Mouse (Mus musculus): ENCODE results near the gene Rchy1.
A peak's percentile ranks its signal among the peaks of the same experiment; 100 is the strongest.

Rchy1 gene

DNA sequence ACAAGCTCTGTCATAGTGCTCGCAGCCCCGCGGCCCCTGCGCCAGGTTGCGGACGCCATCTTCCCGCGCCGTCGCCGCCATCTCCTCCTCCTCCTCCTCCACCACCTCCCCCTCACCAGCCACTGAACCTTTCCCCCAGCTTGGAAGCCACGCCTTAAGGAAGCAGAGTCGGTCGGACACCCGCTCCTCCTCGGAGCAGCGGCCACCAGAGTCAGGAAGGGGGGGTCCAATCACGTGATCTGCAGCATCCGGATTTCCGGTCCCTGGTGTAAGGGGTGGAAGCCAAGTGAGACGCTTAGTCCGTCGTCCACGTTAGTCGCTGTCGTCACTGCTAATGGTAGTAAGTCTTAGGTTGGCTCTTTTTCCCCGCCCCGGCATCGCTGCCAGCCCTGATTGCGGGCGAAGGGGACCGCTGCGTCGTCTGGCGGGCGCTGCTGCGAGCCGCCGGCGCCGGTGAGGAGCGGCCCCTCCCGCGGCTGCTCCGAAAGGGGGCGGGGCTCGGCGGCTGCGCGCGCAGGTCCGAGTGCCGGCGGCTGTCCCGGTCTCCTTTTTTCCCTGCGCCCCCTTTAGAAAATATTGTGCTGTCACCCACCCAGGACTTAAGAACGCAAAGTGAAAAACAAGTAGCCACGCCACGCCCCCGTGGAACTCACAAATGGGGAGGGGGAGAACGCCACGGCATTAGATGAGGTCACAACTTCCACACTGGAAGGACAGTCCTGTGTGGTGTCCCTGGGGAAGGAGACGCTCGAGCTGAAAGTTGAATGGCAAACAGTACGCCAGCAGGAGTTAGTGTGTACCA, at the start of gene Rchy1:
TSS of gene Rchy1 (minus strand) at position 430 of the 802 bp plus-strand sequence.
- DNase-seq, result peak; percentile 89

DNA sequence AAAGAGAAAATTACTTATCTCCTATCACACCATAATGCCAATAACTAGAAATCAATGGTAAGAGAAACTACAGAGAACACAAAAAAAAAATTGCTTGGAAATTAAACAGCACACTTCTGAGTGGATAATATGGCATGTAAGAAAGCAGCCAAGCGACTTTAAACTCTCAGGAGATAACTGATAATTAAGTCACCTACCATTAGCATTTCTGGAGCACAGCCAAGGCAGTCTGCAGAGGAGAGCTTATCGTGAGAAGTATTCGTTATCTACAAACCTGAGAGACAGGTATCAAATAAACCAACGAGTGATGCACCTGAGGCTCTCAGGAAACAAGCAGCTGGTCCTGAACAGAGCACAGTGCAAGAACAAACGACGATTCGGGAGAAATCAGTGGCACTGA, 48.9 kb upstream of the Rchy1 start:
- DNase-seq, result no peak

DNA sequence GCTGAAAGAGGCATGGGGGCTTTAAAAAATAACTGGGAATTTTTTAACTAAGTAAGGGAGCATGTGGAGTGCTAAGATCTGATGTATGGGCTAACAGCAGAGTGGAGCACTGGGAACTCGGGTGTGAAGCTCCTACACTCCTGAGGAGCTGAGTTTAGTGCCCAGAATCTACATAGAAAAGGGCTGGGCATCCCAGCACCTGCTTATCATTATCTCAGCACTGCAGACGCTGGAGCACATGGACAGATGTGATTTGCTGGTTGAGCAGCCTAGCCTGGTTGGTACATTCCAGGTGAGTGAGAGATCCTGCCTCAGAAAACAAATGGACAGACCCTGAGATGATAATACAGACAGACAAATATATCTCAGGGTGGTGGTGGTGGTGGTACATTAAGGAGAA, 47.0 kb upstream of the Rchy1 start:
- no peak for DNase-seq

DNA sequence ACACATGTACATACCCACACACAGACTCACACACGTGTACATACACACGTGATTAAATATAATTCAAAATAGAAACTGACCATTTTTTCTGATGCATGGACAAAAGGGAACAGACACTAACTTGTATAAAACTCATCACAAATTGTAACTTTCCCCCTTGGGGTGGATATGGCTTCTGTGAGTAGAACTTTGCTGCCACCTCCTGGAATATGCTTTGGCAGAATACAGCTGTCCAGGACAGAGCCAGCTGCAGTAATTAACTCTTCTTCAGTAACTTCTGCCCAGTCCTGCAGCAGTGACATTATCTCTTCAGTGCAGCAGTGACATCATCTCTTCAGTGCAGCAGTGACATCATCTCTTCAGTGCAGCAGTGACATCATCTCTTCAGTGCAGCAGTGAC, 40.1 kb upstream of the Rchy1 start:
- DNase-seq, result no peak

DNA sequence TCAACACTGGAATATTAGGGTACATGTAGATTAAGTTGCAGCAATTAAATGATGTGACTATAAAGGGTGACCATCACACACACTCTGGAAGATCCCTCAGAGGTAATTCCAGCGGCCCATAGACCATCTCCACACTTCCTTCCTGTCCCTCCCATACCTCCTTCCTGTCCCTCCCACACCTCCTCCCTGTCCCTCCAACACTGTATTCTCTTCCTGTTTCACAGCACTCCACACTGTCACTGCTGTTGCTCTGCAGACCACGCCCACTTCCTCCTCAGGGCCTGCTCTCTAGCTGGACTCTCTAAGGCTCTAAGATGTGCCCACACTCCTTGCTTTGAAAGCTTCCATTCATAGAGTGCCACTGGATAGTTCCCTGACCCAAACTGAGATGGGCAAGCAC, 37.9 kb upstream of the Rchy1 start:
- DNase-seq, result no peak

DNA sequence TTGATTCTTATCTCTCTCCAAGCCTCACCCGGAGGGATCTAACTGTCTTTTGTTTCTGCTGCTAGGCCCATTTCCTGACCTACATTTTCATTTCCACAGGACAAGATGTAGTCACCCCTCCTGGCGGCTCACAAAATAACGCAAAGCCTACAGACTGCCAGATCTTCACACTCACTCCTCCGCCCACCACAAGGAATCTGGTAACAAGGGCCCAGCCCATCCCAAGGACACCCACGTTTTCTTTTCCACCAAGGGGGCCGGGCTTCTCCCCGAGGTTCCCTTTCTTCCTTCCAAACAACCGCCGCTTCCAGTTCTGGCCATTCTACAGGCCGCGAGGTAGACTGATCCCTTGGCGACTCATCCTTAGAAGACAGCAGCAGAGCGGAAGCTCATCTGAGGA, 31.7 kb upstream of the Rchy1 start:
- DNase-seq, result peak; percentile 53

DNA sequence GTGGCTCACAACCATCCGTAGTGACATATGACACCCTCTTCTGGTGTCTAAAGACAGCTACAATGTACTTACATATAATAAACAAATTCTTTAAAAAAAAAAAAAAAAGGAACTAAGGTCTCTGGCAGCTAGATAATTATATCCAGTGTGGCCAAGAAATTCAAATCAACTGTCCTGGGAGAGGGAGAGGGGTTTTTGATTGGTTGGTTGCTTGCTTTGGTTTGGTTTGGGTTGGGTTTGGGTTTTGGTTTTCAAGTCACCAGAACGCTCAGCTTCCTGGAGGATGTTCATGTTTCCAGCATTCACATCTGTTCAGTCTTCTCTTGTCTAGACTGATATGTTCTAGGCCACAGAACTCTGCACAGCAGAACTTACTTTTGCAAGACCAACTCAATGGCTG, 30.2 kb upstream of the Rchy1 start:
- DNase-seq, result no peak

DNA sequence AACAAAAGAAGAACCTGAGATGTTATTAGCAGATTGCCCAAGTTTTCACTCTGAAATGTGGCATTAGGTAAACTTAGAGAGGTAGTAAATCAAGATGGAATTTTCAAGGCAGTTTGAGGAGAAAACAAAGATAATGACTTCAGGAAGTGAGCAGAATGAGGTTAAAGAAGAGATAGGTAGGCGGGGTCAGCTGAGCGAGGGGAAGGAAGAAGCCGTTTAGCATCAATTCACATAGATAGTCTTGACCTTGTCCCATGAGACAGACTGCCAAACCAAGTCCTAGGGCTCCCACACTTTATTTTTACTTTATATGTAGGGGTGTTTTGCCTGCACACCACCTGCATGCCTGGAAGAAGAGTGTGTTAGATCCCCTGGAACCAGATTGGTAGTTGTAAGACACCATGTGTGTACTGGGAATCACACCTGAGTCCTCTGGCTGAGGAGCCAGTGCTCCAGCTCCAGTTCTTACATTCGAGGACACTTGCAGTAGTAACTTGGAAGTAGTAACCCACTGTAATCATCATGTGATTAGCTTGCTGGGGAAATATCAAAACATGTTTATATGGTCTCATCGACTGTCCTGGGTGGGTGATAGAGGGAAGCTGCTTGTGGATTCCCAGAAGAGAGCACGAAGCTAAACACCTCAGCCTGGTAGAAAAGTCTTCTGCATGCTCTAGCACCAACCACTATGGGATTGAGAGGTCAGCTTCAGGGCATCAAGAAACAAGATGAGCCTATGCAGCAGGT, 28.5 kb upstream of the Rchy1 start:
- DNase-seq, result no peak

DNA sequence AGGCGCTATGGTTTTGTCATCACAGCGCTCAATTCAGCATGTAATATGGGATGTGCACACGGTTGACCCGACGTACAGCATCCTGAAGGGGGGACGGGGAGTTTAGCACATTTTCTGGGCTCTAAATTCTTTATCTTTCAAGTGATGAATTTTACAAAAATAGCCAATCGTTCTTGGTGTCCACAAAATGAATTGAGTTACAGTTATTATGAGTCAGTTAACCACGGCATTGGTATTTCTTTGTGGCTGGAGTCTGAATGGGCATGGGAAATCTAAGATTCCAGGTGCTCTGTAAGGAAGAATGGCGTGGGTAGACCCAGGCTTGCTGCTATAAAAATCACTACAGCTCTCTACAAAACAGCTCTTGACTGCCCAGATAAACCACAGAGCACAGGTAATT, 26.4 kb upstream of the Rchy1 start:
- no peak for DNase-seq

DNA sequence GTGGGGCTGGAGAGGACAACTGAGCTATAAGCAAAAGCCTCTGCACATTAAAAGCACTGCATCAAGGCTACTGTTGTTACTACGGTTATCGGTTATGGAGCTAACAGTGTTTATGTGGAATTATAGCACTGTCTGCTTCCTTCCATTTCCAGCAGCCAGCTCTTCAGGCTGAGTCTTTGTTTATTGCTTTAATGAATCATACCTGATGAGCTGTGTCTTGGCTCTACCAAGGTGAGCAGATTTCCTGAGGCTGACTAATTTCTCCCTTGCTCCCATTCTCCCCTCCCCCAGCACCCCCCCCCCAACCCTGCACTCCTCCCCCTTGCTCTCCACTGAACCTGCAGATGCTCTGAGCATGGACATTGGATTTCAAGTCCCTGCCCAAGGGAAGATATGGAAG, 24.9 kb upstream of the Rchy1 start:
- DNase-seq, result no peak

DNA sequence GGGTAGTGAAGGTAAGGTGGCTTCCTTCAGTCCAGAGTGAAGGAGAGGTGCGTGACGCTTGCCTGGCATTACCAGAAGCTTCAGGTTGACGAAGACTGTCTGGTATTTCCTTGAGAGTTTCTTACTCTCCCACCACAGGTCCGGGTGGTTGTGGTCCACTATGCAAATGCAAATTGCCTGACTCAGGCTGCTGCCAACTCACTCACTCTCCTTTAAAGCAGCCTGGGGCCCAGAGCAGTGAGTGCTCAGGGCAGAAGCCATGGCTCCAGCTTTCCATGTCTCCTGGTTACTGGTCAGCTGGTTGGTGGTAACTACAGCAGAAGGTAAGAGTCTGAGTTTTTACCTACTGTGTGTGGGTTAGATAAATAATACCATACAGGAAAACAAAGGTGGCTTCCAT, 24.4 kb upstream of the Rchy1 start, which contains the start of gene Odaph:
TSS of gene Odaph (plus strand) at position 240 of the 400 bp plus-strand sequence.
- DNase-seq, result no peak

DNA sequence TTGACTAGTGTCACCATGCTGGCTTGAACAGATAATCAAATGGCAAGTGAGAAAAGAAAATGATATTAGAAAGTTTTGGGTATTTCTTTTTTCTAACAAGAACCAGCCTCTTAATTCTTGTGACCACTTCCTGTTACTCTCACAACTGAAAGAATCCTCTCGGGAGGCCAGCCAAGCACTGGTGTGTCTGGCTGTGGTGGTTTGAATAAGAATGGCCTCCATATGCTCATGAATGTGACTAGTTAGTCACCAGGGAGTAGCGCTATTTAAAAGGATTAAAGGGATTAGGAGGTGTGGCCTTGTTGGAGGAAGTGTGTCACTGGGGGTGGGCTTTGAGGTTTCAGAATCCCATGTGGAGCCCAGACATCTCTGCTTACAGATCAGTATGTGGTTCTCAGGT, 22.9 kb upstream of the Rchy1 start:
- no peak for DNase-seq

DNA sequence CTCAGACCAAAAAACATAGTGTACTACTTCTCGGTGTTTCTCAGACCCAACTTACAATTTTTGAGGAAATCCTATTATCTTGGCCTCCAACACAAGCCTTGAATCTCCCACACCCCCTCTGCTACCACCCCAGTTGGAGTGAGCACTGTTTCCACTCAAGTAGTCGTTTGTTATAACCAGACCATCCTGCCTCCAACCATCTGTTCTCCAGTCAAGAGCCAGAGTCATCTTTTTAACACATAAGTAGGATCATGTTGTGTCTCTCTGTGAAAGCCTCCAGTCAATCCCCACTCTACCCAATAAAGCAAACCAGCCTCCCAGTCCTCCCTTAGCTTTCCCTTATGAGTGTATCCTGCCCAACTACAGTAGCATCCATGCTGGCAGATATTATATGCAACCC, 20.6 kb upstream of the Rchy1 start:
- no peak for DNase-seq

DNA sequence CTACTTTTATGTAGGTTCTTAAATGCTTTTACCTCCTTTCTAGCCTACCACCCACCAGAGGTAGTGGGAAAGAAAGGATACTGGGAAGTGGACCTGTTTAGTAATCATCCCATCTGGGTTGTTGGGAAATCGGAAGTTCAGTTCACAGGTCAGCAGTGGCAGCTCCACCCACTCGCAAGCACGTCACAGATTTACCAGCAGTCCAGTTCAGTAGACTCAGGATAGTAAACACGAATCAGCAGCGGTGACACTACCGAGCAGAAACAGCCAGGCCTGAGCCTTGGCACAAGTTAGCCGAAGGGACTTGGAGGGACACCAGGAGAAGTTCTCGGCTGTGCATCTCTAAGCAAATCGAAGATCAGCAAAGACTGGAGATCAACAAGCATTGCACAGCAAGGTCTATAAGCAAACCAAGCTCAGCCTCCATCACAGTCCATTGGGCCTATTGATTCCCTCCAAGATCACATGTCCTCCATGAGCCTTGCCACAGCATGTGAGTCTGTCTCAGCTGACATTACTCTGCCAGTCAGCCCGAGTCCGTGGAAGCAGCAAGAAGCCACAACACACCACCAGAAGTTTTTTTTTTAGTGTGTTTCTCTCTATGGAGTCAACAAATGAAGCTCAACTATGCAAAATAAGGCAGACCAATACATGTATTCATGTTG, 18.4 kb upstream of the Rchy1 start:
- DNase-seq, result no peak

DNA sequence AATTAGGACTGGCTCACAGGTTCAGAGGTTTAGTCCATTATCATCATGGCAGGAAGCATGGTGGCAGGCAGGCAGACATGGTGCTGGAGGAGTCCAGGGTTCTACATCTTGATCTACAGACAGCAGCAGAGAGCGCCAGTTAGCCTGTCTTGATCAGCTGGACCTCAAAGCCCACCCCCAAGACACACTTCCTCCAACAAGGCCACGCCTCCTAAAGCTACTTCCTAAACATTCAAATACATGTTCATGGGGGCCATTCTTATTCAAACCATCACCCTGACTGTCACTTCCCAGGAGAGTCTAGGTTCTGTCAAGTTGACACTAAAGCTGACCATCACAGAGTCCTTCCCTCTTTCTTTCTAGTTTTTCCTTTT, 14.5 kb upstream of the Rchy1 start:
- DNase-seq, result no peak

DNA sequence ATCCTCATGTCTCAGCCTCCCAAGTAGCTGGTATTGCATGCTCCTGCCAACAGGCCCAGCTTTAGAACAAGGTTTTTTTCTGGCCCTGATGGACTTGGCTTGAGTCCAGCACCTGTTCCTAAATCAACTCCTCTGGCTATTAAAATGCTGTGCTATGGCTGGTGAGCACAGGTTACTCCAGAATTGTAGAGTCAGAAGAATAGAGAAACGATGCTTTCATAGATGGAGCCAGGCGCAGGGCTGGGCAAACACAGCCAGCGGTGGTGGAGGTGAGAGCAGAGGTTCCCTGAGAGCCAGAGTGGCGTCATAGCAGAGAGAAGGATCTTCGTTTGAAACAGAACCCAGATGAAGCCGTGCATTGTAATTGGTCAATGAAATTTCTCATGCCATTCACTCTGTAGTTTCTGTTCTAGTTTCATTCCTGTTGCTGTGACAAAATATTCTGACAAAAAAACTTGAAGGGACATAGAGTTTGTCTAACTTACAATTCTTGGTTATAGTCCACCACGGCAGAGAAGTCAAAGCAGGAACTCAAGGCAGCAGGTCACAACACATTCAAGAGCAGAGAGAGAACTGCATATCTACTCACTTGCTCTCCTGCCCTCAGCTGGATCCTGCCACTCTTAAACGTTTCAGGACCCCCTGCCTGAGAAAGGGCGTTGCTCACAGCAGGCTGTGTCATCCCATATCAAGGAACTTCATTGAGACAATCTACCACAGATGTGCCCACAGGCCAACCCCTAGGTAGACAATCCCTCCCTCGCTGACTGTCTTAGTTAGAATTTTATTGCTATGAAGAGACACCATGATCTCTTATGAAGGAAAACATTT, 13.9 kb upstream of the Rchy1 start:
- no peak for DNase-seq

DNA sequence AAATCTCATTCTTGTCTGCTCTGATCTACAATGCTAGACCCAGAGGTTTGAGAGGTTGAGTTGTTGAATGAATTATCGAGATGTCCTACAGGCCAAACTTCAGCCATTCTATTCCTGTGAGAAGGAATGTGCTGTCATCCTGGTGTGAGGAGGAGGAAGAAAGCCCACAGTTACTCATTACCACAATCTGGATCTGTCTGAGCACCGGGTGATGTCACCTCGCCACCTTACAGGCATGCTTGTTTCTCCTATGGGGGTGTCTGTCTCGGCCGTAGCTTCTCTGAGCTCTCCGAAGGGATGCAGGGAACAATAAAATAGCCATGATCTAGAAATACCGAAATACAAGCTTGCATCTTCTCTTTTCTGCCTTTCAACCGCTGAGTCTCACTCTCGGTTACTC, 12.9 kb upstream of the Rchy1 start:
- DNase-seq, result no peak

DNA sequence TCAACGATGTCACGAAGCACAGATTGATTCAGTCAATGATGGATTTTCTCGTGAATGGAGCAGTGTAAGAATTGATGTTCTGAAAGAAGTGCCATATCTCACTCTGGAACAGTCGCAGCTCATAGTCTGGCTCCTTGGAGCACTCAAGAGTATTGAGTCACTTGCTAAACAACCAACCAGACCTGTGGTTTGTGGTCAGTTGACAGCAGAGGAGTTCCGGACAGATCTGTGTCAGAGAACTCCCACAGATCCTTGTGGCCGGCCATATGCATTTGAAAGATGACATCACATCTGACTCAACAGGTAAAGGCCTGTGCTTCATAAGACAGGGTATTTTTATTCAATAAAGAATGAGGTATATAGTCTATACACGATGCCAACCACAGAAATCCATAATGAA, 11.1 kb upstream of the Rchy1 start:
- no peak for DNase-seq

DNA sequence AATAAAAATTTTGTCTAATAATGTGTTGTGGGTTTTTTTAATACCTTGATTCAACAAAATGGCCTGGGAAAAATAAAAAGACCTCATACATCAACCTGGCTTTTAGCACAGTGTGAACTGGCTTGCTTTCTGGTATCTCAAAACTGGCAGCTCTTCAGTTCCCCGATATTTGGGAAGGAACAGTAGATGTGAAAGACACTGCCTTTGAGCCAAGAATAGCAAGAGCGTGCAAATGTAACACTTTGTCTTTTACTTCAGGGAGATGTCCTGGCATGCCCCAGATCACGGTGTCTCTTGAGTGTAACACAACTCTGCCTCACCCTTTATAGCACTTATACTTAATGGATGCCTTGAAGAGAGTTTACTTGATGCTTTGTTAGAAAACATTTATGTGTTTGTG, 9.2 kb upstream of the Rchy1 start:
- no peak for DNase-seq

DNA sequence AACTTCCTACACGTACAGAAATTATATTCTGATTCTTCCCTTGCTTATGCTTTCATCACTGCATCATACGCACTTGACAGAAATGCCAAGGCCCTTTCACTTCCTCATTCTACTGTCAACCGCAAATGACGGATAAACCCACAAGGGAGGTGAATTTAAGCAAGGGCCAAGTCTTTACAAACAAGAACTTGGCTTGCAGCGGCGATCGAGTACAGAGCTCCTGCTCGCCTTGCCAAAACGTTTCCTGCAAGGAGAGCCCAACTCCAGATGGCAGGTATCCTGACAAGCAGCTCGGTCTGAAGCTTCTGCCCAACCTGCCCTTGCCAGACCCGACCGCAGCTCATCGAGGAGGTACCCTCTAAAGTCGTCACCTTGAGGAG, 619 bp downstream of the Rchy1 start:
- no peak for DNase-seq

DNA sequence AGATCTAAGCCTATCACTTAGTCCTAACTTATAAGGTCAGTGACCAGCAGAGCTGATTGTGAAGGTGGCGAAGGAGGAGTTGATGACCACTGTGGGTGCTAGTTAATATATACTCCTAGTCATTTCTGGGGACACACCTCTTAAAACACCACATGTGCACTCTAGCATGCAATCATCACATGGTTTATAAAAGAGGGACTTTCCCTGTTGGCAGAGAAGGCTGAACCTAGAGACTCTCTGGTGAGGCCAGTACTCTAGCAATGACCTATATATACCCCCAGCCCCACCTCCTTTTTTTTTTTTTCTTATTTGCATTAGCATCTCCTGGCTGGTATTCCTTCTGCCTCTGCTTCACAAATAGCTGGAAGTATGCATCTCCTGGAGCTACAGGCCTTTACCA, 1.5 kb downstream of the Rchy1 start:
- no peak for DNase-seq

DNA sequence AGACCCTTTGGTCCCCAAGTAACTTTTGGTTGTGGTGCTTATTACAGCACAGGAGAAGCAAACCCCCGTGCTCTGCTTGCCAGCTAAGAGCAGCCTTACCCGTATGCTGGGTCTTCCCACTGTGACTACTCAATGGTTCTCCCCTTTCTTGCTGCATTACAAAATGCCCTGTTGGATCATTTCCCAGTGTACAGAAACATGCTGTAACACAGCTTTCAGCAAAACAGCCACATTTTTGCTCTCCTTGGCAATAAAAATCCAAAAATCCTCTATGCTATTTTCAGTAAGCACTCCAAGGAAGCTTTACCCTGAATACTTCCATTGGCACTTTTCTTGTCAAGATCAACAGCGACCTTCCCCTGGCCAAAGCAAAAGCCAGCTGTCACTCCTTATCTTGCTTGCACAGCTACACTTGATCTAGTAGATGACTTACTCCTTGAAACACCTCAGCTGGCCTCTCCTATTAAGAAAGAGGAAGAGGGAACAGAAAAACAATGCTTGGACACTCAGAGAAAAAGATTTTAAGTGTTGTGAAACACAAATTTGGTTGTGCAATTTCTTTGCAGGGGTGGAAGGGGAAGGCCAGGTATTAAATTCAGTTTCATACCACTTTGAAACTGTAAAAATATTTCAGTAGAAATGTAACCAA, 2.1 kb downstream of the Rchy1 start:
- no peak for DNase-seq

DNA sequence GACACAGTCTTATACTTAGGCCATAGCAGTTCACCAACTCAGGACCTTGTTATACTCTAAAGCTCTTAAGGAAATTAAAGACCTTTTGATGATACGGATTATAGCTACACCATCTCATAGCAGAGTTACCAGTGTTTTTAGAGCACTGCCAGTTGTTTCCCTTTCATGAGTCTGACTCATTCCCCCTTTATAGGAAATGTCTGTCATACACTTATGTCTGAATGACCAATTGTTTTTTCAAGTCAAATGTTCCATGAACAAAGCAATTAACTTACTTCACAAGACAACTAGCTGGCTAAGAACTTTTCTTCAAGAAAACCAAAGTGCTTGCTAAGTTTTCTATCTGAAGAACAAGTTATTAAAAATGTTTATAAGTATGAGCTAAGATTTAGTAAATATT, 2.9 kb downstream of the Rchy1 start:
- no peak for DNase-seq

Measured in right cerebral cortex, postnatal 25 days (tissue).